Mouse (Mus musculus): ENCODE data around the gene Crygf. TPM values are rescaled to one million over a fixed set of nuclear protein-coding genes. Genes with fewer than 3 reads are reported as not detected.
"Not testable (repeated sequence)": the region's sequence is repeated elsewhere in the genome, so short reads cannot be mapped to it uniquely, and the experiment has no call there.

Crygf gene
- polyA plus RNA-seq (2011; ENCODE audit: insufficient read length, low read depth, missing spikeins) = not detected in 2 replicates

- no peak within 1 kb of the TSS for H3K4me3 ChIP-seq (ENCODE audit: insufficient read depth, low read length)
- no peak for TF ChIP-seq CTCF (IDR thresholded peaks at IDR 0.05; ENCODE audit: borderline replicate concordance, insufficient read depth, low read length)
- TF ChIP-seq POLR2A (IDR thresholded peaks at IDR 0.05; ENCODE audit: low read depth, low read length) = no peak
- H3K4me1 ChIP-seq (ENCODE audit: control insufficient read depth, insufficient read depth, low read length) = no peaks in the 10 kb centered on the region; the same call in 1 of the 2 replicates
Observed at GRCm38 (mm10) chr1:65926294-65926693, at the start of gene Crygf. TSS of gene Crygf (plus strand) at chr1:65926520.

GRCm38 (mm10) chr1:65925361-65926210 is 734 bp upstream of the Crygf start:
- Histone ChIP-seq H3K27ac (ENCODE audit: insufficient read depth, low read length) (no peak overlapping the region), H3K4me3 (ENCODE audit: insufficient read depth, low read length) (no peak overlapping the region), H3K4me1 (ENCODE audit: control insufficient read depth, insufficient read depth, low read length) (no peaks in the 10 kb centered on the region; the same call in 1 of the 2 replicates)
- TF ChIP-seq POLR2A (IDR thresholded peaks at IDR 0.05; ENCODE audit: low read depth, low read length) (no peak), CTCF (IDR thresholded peaks at IDR 0.05; ENCODE audit: borderline replicate concordance, insufficient read depth, low read length) (no peak)

More at GRCm38 (mm10) chr1:65926294-65926693, at the start of gene Crygf:
- no peak within 1 kb of the TSS for H3K27ac ChIP-seq (ENCODE audit: insufficient read depth, low read length)

DNA sequence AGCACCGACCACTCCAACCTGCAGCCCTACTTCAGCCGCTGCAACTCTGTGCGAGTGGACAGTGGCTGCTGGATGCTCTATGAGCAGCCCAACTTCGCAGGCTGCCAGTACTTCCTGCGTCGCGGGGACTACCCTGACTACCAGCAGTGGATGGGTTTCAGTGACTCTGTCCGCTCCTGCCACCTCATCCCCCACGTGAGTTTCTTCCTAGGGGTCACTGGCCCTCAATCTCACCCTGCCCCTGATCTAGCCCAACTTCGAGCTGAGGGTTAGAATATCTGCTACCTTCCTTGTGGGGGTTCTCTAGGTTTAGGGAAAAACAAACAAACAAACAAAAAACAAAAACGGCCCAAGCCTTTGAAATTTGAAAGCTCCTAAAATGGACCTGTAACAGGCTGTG is 376 bp downstream of the Crygf start:
- H3K4me1 ChIP-seq (ENCODE audit: control insufficient read depth, insufficient read depth, low read length); H3K27ac ChIP-seq (ENCODE audit: insufficient read depth, low read length); H3K4me3 ChIP-seq (ENCODE audit: insufficient read depth, low read length): not testable (repeated sequence)

DNA sequence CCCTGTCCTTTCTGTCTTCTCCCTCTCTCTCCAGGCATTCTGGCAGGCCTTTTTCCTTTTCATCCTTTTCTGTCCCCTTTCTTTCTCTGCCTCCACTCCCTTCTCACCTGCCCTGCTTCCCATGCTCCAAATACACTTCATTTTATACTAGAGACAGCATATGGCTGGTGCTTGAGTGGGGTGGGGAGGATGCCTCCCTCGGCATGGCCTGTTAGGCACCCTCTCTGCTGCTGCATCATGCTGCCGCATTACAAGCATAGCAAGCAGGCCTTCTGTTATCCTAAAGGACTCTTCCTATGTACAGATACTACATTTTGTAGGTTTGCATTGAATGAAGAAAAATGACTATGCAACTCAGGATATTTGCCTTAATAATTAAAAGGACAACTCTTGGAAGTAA is 3.7 kb downstream of the Crygf start:
- Histone ChIP-seq H3K27ac (ENCODE audit: insufficient read depth, low read length) (no peak overlapping the region), H3K4me1 (ENCODE audit: control insufficient read depth, insufficient read depth, low read length) (peaks cover 8% of the 10 kb centered on the region), H3K4me3 (ENCODE audit: insufficient read depth, low read length) (no peak overlapping the region)
- TF ChIP-seq POLR2A (IDR thresholded peaks at IDR 0.05; ENCODE audit: low read depth, low read length) (no peak), CTCF (IDR thresholded peaks at IDR 0.05; ENCODE audit: borderline replicate concordance, insufficient read depth, low read length) (no peak)

GRCm38 (mm10) chr1:65932091-65932812 is 5.9 kb downstream of the Crygf start:
- H3K27ac ChIP-seq (ENCODE audit: insufficient read depth, low read length) = peak overlapping the region; percentile 75
- no peak overlapping the region for H3K4me3 ChIP-seq (ENCODE audit: insufficient read depth, low read length)
- TF ChIP-seq POLR2A (IDR thresholded peaks at IDR 0.05; ENCODE audit: low read depth, low read length) = no peak
- no peak for TF ChIP-seq CTCF (IDR thresholded peaks at IDR 0.05; ENCODE audit: borderline replicate concordance, insufficient read depth, low read length)
- peaks cover 8% of the 10 kb centered on the region for H3K4me1 ChIP-seq (ENCODE audit: control insufficient read depth, insufficient read depth, low read length)

Other genes with a start within 250 kb of the Crygf start
- 24.0 and 51.6 TPM in 2 replicates for gene Map2, start 248.8 kb downstream of the Crygf start, polyA plus RNA-seq (2011; ENCODE audit: insufficient read length, low read depth, missing spikeins)